Mouse (Mus musculus): ENCODE data around the gene Dis3l. TPM values are rescaled to one million over a fixed set of nuclear protein-coding genes. Genes with fewer than 3 reads are reported as not detected.

Dis3l gene
- polyA plus RNA-seq, 1 experiment from 2014 or later: 21.8 TPM

- no peaks in the 10 kb centered on the region for H3K4me1 ChIP-seq
- H3K27ac ChIP-seq (replicated peaks): no peak overlapping the region
- H3K4me3 ChIP-seq (replicated peaks): no peak overlapping the region
- H3K4me2 ChIP-seq: no peak overlapping the region
- H3K9me3 ChIP-seq (replicated peaks): no peaks in the 10 kb centered on the region
- no peaks in the 10 kb centered on the region for H3K27me3 ChIP-seq (replicated peaks)
- no peaks in the 10 kb centered on the region for H3K36me3 ChIP-seq
- 43% methylated on average over 3 of the region's 3 CpGs for WGBS
- H3K9ac ChIP-seq (replicated peaks): no peak overlapping the region
- no peak for ATAC-seq (ENCODE audit: low FRiP score)
Observed at GRCm38 (mm10) chr9:64351191-64351590, 10.1 kb upstream of the Dis3l start.

- no peaks in the 10 kb centered on the region for H3K9me3 ChIP-seq (replicated peaks)
- H3K4me1 ChIP-seq: no peaks in the 10 kb centered on the region
- no peak overlapping the region for H3K27ac ChIP-seq (replicated peaks)
- 30% methylated on average over 5 of the region's 5 CpGs for WGBS
- H3K4me2 ChIP-seq: no peak overlapping the region
- H3K36me3 ChIP-seq: no peaks in the 10 kb centered on the region
- ATAC-seq (ENCODE audit: low FRiP score): no peak
- no peaks in the 10 kb centered on the region for H3K27me3 ChIP-seq (replicated peaks)
- no peak overlapping the region for H3K9ac ChIP-seq (replicated peaks)
- no peak overlapping the region for H3K4me3 ChIP-seq (replicated peaks)
Observed at GRCm38 (mm10) chr9:64349490-64349889, 8.4 kb upstream of the Dis3l start.

- Histone ChIP-seq H3K27me3 (replicated peaks) (no peaks in the 10 kb centered on the region), H3K4me3 (replicated peaks) (no peak overlapping the region), H3K9ac (replicated peaks) (no peak overlapping the region), H3K36me3 (no peaks in the 10 kb centered on the region), H3K4me1 (no peaks in the 10 kb centered on the region), H3K4me2 (no peak overlapping the region), H3K9me3 (replicated peaks) (no peaks in the 10 kb centered on the region), H3K27ac (replicated peaks) (no peak overlapping the region)
- no peak for ATAC-seq (ENCODE audit: low FRiP score)
- 0% methylated on average over 1 of the region's 1 CpGs for WGBS
Observed at GRCm38 (mm10) chr9:64347377-64347776, 6.3 kb upstream of the Dis3l start.

- H3K36me3 ChIP-seq: no peaks in the 10 kb centered on the region
- H3K4me1 ChIP-seq: peaks cover 11% of the 10 kb centered on the region; the same call in 1 of the 2 replicates
- no peak overlapping the region for H3K27ac ChIP-seq (replicated peaks)
- ATAC-seq (ENCODE audit: low FRiP score): no peak
- 66% methylated on average over 5 of the region's 5 CpGs for WGBS
- no peak overlapping the region for H3K4me3 ChIP-seq (replicated peaks)
- no peaks in the 10 kb centered on the region for H3K27me3 ChIP-seq (replicated peaks)
- no peak overlapping the region for H3K9ac ChIP-seq (replicated peaks)
- H3K9me3 ChIP-seq (replicated peaks): no peaks in the 10 kb centered on the region
- no peak overlapping the region for H3K4me2 ChIP-seq
Observed at GRCm38 (mm10) chr9:64345931-64346330, 4.8 kb upstream of the Dis3l start.

- H3K36me3 ChIP-seq: no peaks in the 10 kb centered on the region
- no peaks in the 10 kb centered on the region for H3K27me3 ChIP-seq (replicated peaks)
- no peak overlapping the region for H3K4me3 ChIP-seq (replicated peaks)
- WGBS: 93% methylated on average over 2 of the region's 2 CpGs
- H3K4me1 ChIP-seq: peaks cover 25% of the 10 kb centered on the region
- H3K9ac ChIP-seq (replicated peaks): no peak overlapping the region
- H3K27ac ChIP-seq (replicated peaks): no peak overlapping the region
- H3K9me3 ChIP-seq (replicated peaks): no peaks in the 10 kb centered on the region
- ATAC-seq (ENCODE audit: low FRiP score): no peak
- H3K4me2 ChIP-seq: no peak overlapping the region
Observed at GRCm38 (mm10) chr9:64343656-64344055, 2.6 kb upstream of the Dis3l start.

GRCm38 (mm10) chr9:64341671-64342070 lies 583 bp upstream of the Dis3l start:
- H3K4me1 ChIP-seq: peaks cover 25% of the 10 kb centered on the region
- no peak for ATAC-seq (ENCODE audit: low FRiP score)
- peak overlapping the region; percentile 98 for H3K27ac ChIP-seq (replicated peaks)
- no peak overlapping the region; the same call in 1 of the 2 replicates for H3K9ac ChIP-seq (replicated peaks)
- 67% methylated on average over 8 of the region's 8 CpGs for WGBS
- H3K4me2 ChIP-seq: peak overlapping the region; percentile 81
- no peaks in the 10 kb centered on the region for H3K9me3 ChIP-seq (replicated peaks)
- H3K4me3 ChIP-seq (replicated peaks): peak overlapping the region; percentile 59
- no peaks in the 10 kb centered on the region for H3K36me3 ChIP-seq
- H3K27me3 ChIP-seq (replicated peaks): no peaks in the 10 kb centered on the region

GRCm38 (mm10) chr9:64340351-64341253 lies 486 bp downstream of the Dis3l start:
- Histone ChIP-seq H3K27me3 (replicated peaks) (no peaks in the 10 kb centered on the region), H3K27ac (replicated peaks) (peak overlapping the region; percentile 98), H3K4me3 (replicated peaks) (peak overlapping the region; percentile 59), H3K4me1 (peaks cover 25% of the 10 kb centered on the region), H3K9ac (replicated peaks) (peak overlapping the region; percentile 98), H3K9me3 (replicated peaks) (no peaks in the 10 kb centered on the region), H3K36me3 (peaks cover 9% of the 10 kb centered on the region; the same call in 1 of the 2 replicates), H3K4me2 (peak overlapping the region; percentile 81)
- under 1% methylated on average over 83 of the region's 85 CpGs for WGBS
- peak; percentile 87 for ATAC-seq (ENCODE audit: low FRiP score)

GRCm38 (mm10) chr9:64339361-64339760 lies 1.7 kb downstream of the Dis3l start:
- Histone ChIP-seq H3K36me3 (peaks cover 9% of the 10 kb centered on the region; the same call in 1 of the 2 replicates), H3K4me2 (peak overlapping the region; percentile 81), H3K4me1 (peaks cover 25% of the 10 kb centered on the region), H3K27ac (replicated peaks) (peak overlapping the region; percentile 98), H3K9me3 (replicated peaks) (no peaks in the 10 kb centered on the region), H3K27me3 (replicated peaks) (no peaks in the 10 kb centered on the region), H3K9ac (replicated peaks) (no peak overlapping the region), H3K4me3 (replicated peaks) (peak overlapping the region; percentile 59; the same call in 1 of the 2 replicates)
- 25% methylated on average over 8 of the region's 8 CpGs for WGBS
- ATAC-seq (ENCODE audit: low FRiP score): no peak

GRCm38 (mm10) chr9:64335825-64336224 lies 5.3 kb downstream of the Dis3l start:
- Histone ChIP-seq H3K4me3 (replicated peaks) (no peak overlapping the region), H3K4me1 (peaks cover 13% of the 10 kb centered on the region), H3K27me3 (replicated peaks) (no peaks in the 10 kb centered on the region), H3K4me2 (no peak overlapping the region), H3K27ac (replicated peaks) (no peak overlapping the region), H3K9me3 (replicated peaks) (no peaks in the 10 kb centered on the region), H3K36me3 (peaks cover 9% of the 10 kb centered on the region; the same call in 1 of the 2 replicates), H3K9ac (replicated peaks) (no peak overlapping the region)
- 95% methylated on average over 6 of the region's 6 CpGs for WGBS
- no peak for ATAC-seq (ENCODE audit: low FRiP score)

- Histone ChIP-seq H3K9me3 (replicated peaks) (no peaks in the 10 kb centered on the region), H3K4me3 (replicated peaks) (no peak overlapping the region), H3K27me3 (replicated peaks) (no peaks in the 10 kb centered on the region), H3K4me2 (no peak overlapping the region), H3K9ac (replicated peaks) (no peak overlapping the region), H3K27ac (replicated peaks) (no peak overlapping the region), H3K4me1 (no peaks in the 10 kb centered on the region), H3K36me3 (peaks cover 71% of the 10 kb centered on the region)
- no peak for ATAC-seq (ENCODE audit: low FRiP score)
- WGBS: 94% methylated on average over 7 of the region's 7 CpGs
Observed at GRCm38 (mm10) chr9:64323976-64324375, 17.1 kb downstream of the Dis3l start.

GRCm38 (mm10) chr9:64316986-64317385 lies 24.1 kb downstream of the Dis3l start:
- H3K9me3 ChIP-seq (replicated peaks): no peaks in the 10 kb centered on the region
- no peak for ATAC-seq (ENCODE audit: low FRiP score)
- H3K9ac ChIP-seq (replicated peaks): no peak overlapping the region
- WGBS: 93% methylated on average over 5 of the region's 5 CpGs
- H3K36me3 ChIP-seq: peaks cover 48% of the 10 kb centered on the region
- no peak overlapping the region for H3K27ac ChIP-seq (replicated peaks)
- H3K4me1 ChIP-seq: peaks cover 4% of the 10 kb centered on the region; the same call in 1 of the 2 replicates
- no peaks in the 10 kb centered on the region for H3K27me3 ChIP-seq (replicated peaks)
- H3K4me3 ChIP-seq (replicated peaks): no peak overlapping the region
- no peak overlapping the region for H3K4me2 ChIP-seq

GRCm38 (mm10) chr9:64314696-64315095 lies 26.4 kb downstream of the Dis3l start:
- H3K4me1 ChIP-seq: peaks cover 4% of the 10 kb centered on the region; the same call in 1 of the 2 replicates
- H3K27me3 ChIP-seq (replicated peaks): no peaks in the 10 kb centered on the region
- WGBS: 95% methylated on average over 6 of the region's 6 CpGs
- no peak for ATAC-seq (ENCODE audit: low FRiP score)
- no peak overlapping the region for H3K27ac ChIP-seq (replicated peaks)
- no peak overlapping the region for H3K4me3 ChIP-seq (replicated peaks)
- H3K9me3 ChIP-seq (replicated peaks): no peaks in the 10 kb centered on the region
- H3K36me3 ChIP-seq: peaks cover 28% of the 10 kb centered on the region
- no peak overlapping the region for H3K4me2 ChIP-seq
- H3K9ac ChIP-seq (replicated peaks): no peak overlapping the region
